Mouse (Mus musculus) C2C12 (cell line): Measurements from ENCODE around the gene Cyp4f13.

Experiments
- CTCF ChIP-seq: IDR thresholded peaks from one replicate; pipeline ENCODE4 v1.5.1; 2011; ENCODE audit not compliant: control insufficient read depth, insufficient read depth, insufficient read length
- MAX ChIP-seq: IDR thresholded peaks from one replicate; pipeline ENCODE4 v1.6.1; 2011; ENCODE audit warnings: mild to moderate bottlenecking, control low read depth
- USF1 ChIP-seq: IDR thresholded peaks from one replicate; pipeline ENCODE4 v1.6.1; 2011; ENCODE audit warnings: low read depth, mild to moderate bottlenecking, control low read depth, moderate library complexity

- TF ChIP-seq CTCF (no peak), USF1 (no peak), MAX (no peak)
Observed at GRCm38 (mm10) chr17:32889611-32890010, 57.6 kb downstream of the Cyp4f13 start.
